Comparison of ENCODE assay signal across 10 mouse cellular contexts in genomic region chr9:21796259-21796658, GRCm38 (mm10). TPM values are rescaled to one million over a fixed set of nuclear protein-coding genes. Genes with fewer than 3 reads are reported as not detected.
A peak's percentile ranks its signal among the peaks of the same experiment; 100 is the strongest.
DNase-seq lines count a peak whose midpoint lies in the region; ATAC-seq lines count a peak whose summit lies in the region.
"Had no signal": no experiment of that assay in that cellular context is flagged by ENCODE, and none has a peak within 500 bp of the region (broad histone marks: within the 10 kb centered on the region; RNA-seq: fewer than 3 reads in every experiment).

No protein-coding gene starts in this region.

- DNase-seq in kidney, adult 18-20 months = no peak
- DNase-seq in lung, postnatal 4 days = peak; percentile 43 to 70
- DNase-seq in gastrocnemius, postnatal 14 days = no peak
- DNase-seq in ovary, postnatal 10 days (ENCODE audit: low spot score) = no peak
- DNase-seq in frontal cortex, postnatal 10 days (ENCODE audit: low spot score in 2 of 2) = no peak

- intact Hi-C loops in gastrocnemius, postnatal 14 days (cut with DNase I; ENCODE audit: low total_unique reads) = no loop called here

- peaks cover 45% of the 10 kb centered on the region for H3K36me3 ChIP-seq in kidney, embryonic 14.5 days (ENCODE audit: control insufficient read depth, insufficient read depth, low read length)
- peaks cover 43% of the 10 kb centered on the region for H3K36me3 ChIP-seq in embryonic facial prominence, embryonic 15.5 days
- peaks cover 23% of the 10 kb centered on the region for H3K36me3 ChIP-seq in intestine, embryonic 15.5 days

- peak overlapping the region; percentile 88; the same call in 1 of the 2 replicates for H3K4me3 ChIP-seq in kidney, embryonic 14.5 days (ENCODE audit: low read length)
- H3K4me3 ChIP-seq in embryonic facial prominence, embryonic 15.5 days (replicated peaks) = peak overlapping the region; percentile 87
- peak overlapping the region; percentile 22 for H3K4me3 ChIP-seq in intestine, embryonic 15.5 days (replicated peaks)

- peak overlapping the region; percentile 53 for H3K27ac ChIP-seq in kidney, embryonic 14.5 days (ENCODE audit: low read depth, low read length)
- peak overlapping the region; percentile 73 for H3K27ac ChIP-seq in embryonic facial prominence, embryonic 15.5 days (replicated peaks)
- H3K27ac ChIP-seq in intestine, embryonic 15.5 days = peak overlapping the region; percentile 94

- H3K4me2 ChIP-seq in kidney, embryonic 14.5 days (replicated peaks; ENCODE audit: low read depth, low read length) = peak overlapping the region; percentile 63
- peak overlapping the region; percentile 69 for H3K4me2 ChIP-seq in embryonic facial prominence, embryonic 15.5 days (replicated peaks)
- H3K4me2 ChIP-seq in intestine, embryonic 15.5 days (replicated peaks) = peak overlapping the region; percentile 78

- peaks cover 26% of the 10 kb centered on the region for H3K4me1 ChIP-seq in kidney, embryonic 14.5 days (ENCODE audit: control insufficient read depth, insufficient read depth, low read length)
- H3K4me1 ChIP-seq in embryonic facial prominence, embryonic 15.5 days = peaks cover 61% of the 10 kb centered on the region
- H3K4me1 ChIP-seq in intestine, embryonic 15.5 days (replicated peaks) = peaks cover 45% of the 10 kb centered on the region

- ATAC-seq in kidney, embryonic 14.5 days (ENCODE audit: low FRiP score, low TSS enrichment) = peak; percentile 19; the same call in 1 of the 2 replicates
- ATAC-seq in embryonic facial prominence, embryonic 15.5 days (ENCODE audit: insufficient number of reproducible peaks, low FRiP score, low TSS enrichment, low read depth) = no peak
- ATAC-seq in intestine, embryonic 15.5 days = no peak
- ATAC-seq: Patski had no signal

- H3K27me3 ChIP-seq in kidney, embryonic 14.5 days (ENCODE audit: control insufficient read depth, insufficient read depth, low read length) = no peaks in the 10 kb centered on the region
- H3K27me3 ChIP-seq in embryonic facial prominence, embryonic 15.5 days = no peaks in the 10 kb centered on the region
- no peaks in the 10 kb centered on the region for H3K27me3 ChIP-seq in intestine, embryonic 15.5 days (replicated peaks)
- H3K27me3 ChIP-seq: Patski had no signal

- no peaks in the 10 kb centered on the region for H3K9me3 ChIP-seq in kidney, embryonic 14.5 days (ENCODE audit: control insufficient read depth, low read length)
- no peaks in the 10 kb centered on the region for H3K9me3 ChIP-seq in embryonic facial prominence, embryonic 15.5 days (replicated peaks)
- no peaks in the 10 kb centered on the region for H3K9me3 ChIP-seq in intestine, embryonic 15.5 days

- WGBS in kidney, embryonic 14.5 days = 42% methylated on average over 3 of the region's 3 CpGs
- 32% methylated on average over 3 of the region's 3 CpGs for WGBS in embryonic facial prominence, embryonic 15.5 days
- 24% methylated on average over 3 of the region's 3 CpGs for WGBS in intestine, embryonic 15.5 days

- peak overlapping the region; percentile 52 for H3K9ac ChIP-seq in kidney, embryonic 14.5 days (ENCODE audit: low read depth, low read length)
- H3K9ac ChIP-seq in embryonic facial prominence, embryonic 15.5 days = peak overlapping the region; percentile 18; the same call in 1 of the 2 replicates
- peak overlapping the region; percentile 34 for H3K9ac ChIP-seq in intestine, embryonic 15.5 days

RNA-seq across cellular contexts. Expression of gene Kank2, which starts 2.3 kb away (rescaled TPM):
- 9.4 and 14.3 TPM in 2 replicates for polyA plus RNA-seq in kidney, embryonic 14.5 days (2014; fragmentation: Nextera tagmentation; extraction: Ambion mirVana)
- polyA plus RNA-seq in embryonic facial prominence, embryonic 15.5 days (2015; fragmentation: Nextera tagmentation; extraction: Ambion mirVana) = 25.2 and 26.2 TPM in 2 replicates
- polyA plus RNA-seq in intestine, embryonic 15.5 days (2015; fragmentation: Nextera tagmentation; extraction: Ambion mirVana) = 16.3 and 16.7 TPM in 2 replicates
- total RNA-seq in gastrocnemius, postnatal 14 days (2021) = 10 to 100 TPM; 17.9 to 21.2 TPM

RNA-seq across cellular contexts. Expression of gene Spc24, which starts 36.2 kb away (rescaled TPM):
- polyA plus RNA-seq in kidney, embryonic 14.5 days (2014; fragmentation: Nextera tagmentation; extraction: Ambion mirVana) = 139 and 150 TPM in 2 replicates
- 80.1 and 83.4 TPM in 2 replicates for polyA plus RNA-seq in embryonic facial prominence, embryonic 15.5 days (2015; fragmentation: Nextera tagmentation; extraction: Ambion mirVana)
- polyA plus RNA-seq in intestine, embryonic 15.5 days (2015; fragmentation: Nextera tagmentation; extraction: Ambion mirVana) = 94.2 and 107 TPM in 2 replicates
- total RNA-seq in gastrocnemius, postnatal 14 days (2021) = 1 to 10 TPM; 3.2 to 3.6 TPM

RNA-seq across cellular contexts. Expression of gene Angptl8, which starts 39.1 kb away (rescaled TPM):
- polyA plus RNA-seq in kidney, embryonic 14.5 days (2014; fragmentation: Nextera tagmentation; extraction: Ambion mirVana) = 2.6 and 3.4 TPM in 2 replicates
- polyA plus RNA-seq in embryonic facial prominence, embryonic 15.5 days (2015; fragmentation: Nextera tagmentation; extraction: Ambion mirVana) = 0.84 and 1.2 TPM in 2 replicates
- 8.2 and 12.0 TPM in 2 replicates for polyA plus RNA-seq in intestine, embryonic 15.5 days (2015; fragmentation: Nextera tagmentation; extraction: Ambion mirVana)
- total RNA-seq in gastrocnemius, postnatal 14 days (2021) = not detected
- total RNA-seq: left cerebral cortex, postnatal 10 days had no signal

RNA-seq across cellular contexts. Expression of gene Dock6, which starts 56.2 kb away (rescaled TPM):
- polyA plus RNA-seq in kidney, embryonic 14.5 days (2014; fragmentation: Nextera tagmentation; extraction: Ambion mirVana) = 31.9 and 39.7 TPM in 2 replicates
- polyA plus RNA-seq in embryonic facial prominence, embryonic 15.5 days (2015; fragmentation: Nextera tagmentation; extraction: Ambion mirVana) = 34.5 and 37.7 TPM in 2 replicates
- 26.9 and 30.7 TPM in 2 replicates for polyA plus RNA-seq in intestine, embryonic 15.5 days (2015; fragmentation: Nextera tagmentation; extraction: Ambion mirVana)
- total RNA-seq in gastrocnemius, postnatal 14 days (2021) = 10 to 100 TPM; 18.8 to 24.7 TPM

Comparison
In these comparisons a context has a peak if more than half of its experiments do, and no peak if none do; other contexts are left out.
1. H3K4me3 ChIP-seq: peak in every context shown above with its lines; median percentile 88 in kidney, embryonic 14.5 days; 87 in embryonic facial prominence, embryonic 15.5 days; 22 in intestine, embryonic 15.5 days.
2. DNase-seq: peak in lung, postnatal 4 days (2 of 2); none in kidney, adult 18-20 months (single experiment), gastrocnemius, postnatal 14 days (single experiment), ovary, postnatal 10 days (single experiment) and frontal cortex, postnatal 10 days (0 of 2).
3. Peak in every context shown above with its lines, with median percentiles within 50 percentile points of each other: H3K27ac ChIP-seq, H3K4me2 ChIP-seq and H3K9ac ChIP-seq.